Mouse (Mus musculus) limb, embryonic 15.5 days (tissue): ENCODE measurements at regions not wholly inside any gene's neighbourhood (a gene's known extent, or its start where the extent isn't known, plus 50 kb on each side); places are given as distances from the start of the nearest gene placed in this dataset.
A peak's percentile ranks its signal among the peaks of the same experiment; 100 is the strongest.
"Not testable (repeated sequence)": the region's sequence is repeated elsewhere in the genome, so short reads cannot be mapped to it uniquely, and the experiment has no call there.

Experiments
- ATAC-seq: fragments of 200-750 bp; cut with Nextera tagmentation; 2 replicates; pipeline ENCODE4 v1.8.0; 2017; ENCODE audit warnings: low read depth, moderate TSS enrichment; ENCODE audit not compliant: insufficient number of reproducible peaks, low FRiP score, low TSS enrichment
- H3K27ac ChIP-seq: fragments of 300-500 bp; sonication (generic); 2 replicates; pipeline ENCODE4 v1.5.1; 2015; ENCODE audit warnings: moderate library complexity, mild to moderate bottlenecking, inconsistent platforms
- H3K27me3 ChIP-seq: fragments of 300-500 bp; sonication (generic); 2 replicates; pipeline ENCODE4 v1.6.1; 2015; ENCODE audit warnings: inconsistent platforms
- H3K36me3 ChIP-seq: fragments of 300-500 bp; sonication (generic); 2 replicates; pipeline ENCODE4 v1.6.1; 2015; ENCODE audit warnings: inconsistent platforms
- H3K4me1 ChIP-seq: fragments of 300-500 bp; sonication (generic); 2 replicates; pipeline ENCODE4 v1.6.1; 2015; ENCODE audit warnings: inconsistent platforms
- H3K4me2 ChIP-seq: fragments of 300-500 bp; sonication (generic); 2 replicates; pipeline ENCODE4 v1.6.1; 2015; ENCODE audit warnings: mild to moderate bottlenecking, inconsistent platforms
- H3K4me3 ChIP-seq: fragments of 300-500 bp; sonication (generic); 2 replicates; pipeline ENCODE4 v1.5.1; 2015; ENCODE audit warnings: mild to moderate bottlenecking, inconsistent platforms
- H3K9ac ChIP-seq: fragments of 300-500 bp; sonication (generic); 2 replicates; pipeline ENCODE4 v1.6.1; 2015; ENCODE audit warnings: inconsistent platforms
- H3K9me3 ChIP-seq: fragments of 300-500 bp; sonication (generic); 2 replicates; pipeline ENCODE4 v1.6.1; 2016; ENCODE audit warnings: inconsistent platforms
- WGBS: fragments of 180-500 bp; shearing (Covaris S2); methylation state at CpG from one replicate; pipeline ENCODE4 v1.1.7; 2015; 5-methylcytosine and 5-hydroxymethylcytosine counted together

GRCm38 (mm10) chr5:91861440-91862187 lies 101.3 kb downstream of the Rchy1 start:
- Histone ChIP-seq H3K36me3 (no peaks in the 10 kb centered on the region), H3K27me3 (no peaks in the 10 kb centered on the region), H3K4me3 (no peak overlapping the region), H3K9me3 (no peaks in the 10 kb centered on the region), H3K4me2 (no peak overlapping the region), H3K9ac (no peak overlapping the region), H3K27ac (no peak overlapping the region), H3K4me1 (no peaks in the 10 kb centered on the region)
- peak; percentile 44; the same call in 1 of the 2 replicates for ATAC-seq
- 56% methylated on average over 11 of the region's 11 CpGs for WGBS

- no peaks in the 10 kb centered on the region for H3K36me3 ChIP-seq
- ATAC-seq = no peak
- H3K4me1 ChIP-seq = no peaks in the 10 kb centered on the region
- WGBS = 60% methylated on average over 2 of the region's 2 CpGs
- no peak overlapping the region for H3K4me2 ChIP-seq
- no peaks in the 10 kb centered on the region for H3K27me3 ChIP-seq
- H3K9ac ChIP-seq = no peak overlapping the region
- H3K4me3 ChIP-seq = no peak overlapping the region
- no peaks in the 10 kb centered on the region for H3K9me3 ChIP-seq
- no peak overlapping the region for H3K27ac ChIP-seq
These were observed 102.4 kb downstream of the Rchy1 start for GRCm38 (mm10) chr5:91860489-91860888.

DNA sequence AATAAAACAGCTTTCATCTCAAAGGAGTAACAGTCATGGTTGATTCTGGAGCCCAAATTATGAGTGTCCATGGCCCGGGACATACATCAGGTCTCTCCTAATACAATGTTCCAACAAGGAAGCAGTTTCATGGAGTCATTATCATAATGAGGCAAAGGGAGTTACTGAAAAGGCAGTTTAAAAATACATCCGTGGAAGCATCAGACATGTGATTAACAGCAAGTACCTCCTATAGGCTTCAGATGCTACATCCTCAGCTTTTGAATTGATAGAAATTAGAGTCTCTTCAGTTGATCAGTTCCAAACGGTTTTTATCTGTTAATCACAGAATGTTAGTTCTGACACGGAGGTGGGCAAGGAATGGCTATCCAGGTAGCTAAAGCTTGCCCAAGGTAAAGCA lies 110.5 kb downstream of the Rchy1 start:
- H3K27ac ChIP-seq = no peak overlapping the region
- no peak for ATAC-seq
- H3K9ac ChIP-seq = no peak overlapping the region
- H3K4me2 ChIP-seq = no peak overlapping the region
- no peaks in the 10 kb centered on the region for H3K36me3 ChIP-seq
- no peaks in the 10 kb centered on the region for H3K9me3 ChIP-seq
- no peaks in the 10 kb centered on the region for H3K27me3 ChIP-seq
- H3K4me3 ChIP-seq = no peak overlapping the region
- WGBS = 67% methylated on average over 4 of the region's 4 CpGs
- no peaks in the 10 kb centered on the region for H3K4me1 ChIP-seq

DNA sequence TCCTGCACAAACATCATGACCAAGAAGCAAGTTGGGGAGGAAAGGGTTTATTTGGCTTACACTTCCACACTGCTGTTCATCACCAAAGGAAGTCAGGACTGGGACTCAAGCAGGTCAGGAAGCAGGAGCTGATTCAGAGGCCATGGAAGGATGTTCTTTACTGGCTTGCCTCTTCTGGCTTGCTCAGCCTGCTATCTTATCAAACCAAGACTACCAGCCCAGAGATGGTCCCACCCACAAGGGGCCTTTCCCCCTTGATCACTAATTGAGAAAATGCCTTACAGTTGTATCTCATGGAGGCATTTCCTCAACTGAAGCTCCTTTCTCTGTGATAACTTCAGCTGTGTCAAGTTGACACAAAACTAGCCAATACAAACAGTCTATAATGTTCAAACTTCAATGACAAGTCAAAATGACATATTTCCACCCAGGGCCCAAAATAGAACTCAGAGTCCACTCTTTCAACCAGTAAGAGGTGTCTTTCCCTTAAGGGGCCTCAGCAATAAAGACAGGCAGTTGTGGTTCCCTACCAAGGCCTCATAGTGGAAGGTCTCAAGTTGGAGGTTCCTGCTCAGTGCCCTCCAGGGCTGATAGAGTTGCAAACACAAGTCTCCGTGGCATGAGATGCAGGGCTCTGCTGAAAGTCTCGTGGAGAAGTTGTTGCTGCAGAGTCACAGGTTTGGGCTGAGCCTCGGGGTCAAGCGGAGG lies 111.9 kb downstream of the Rchy1 start:
- not testable (repeated sequence) for H3K9me3 ChIP-seq, H3K27me3 ChIP-seq, ATAC-seq, H3K36me3 ChIP-seq, H3K4me3 ChIP-seq, H3K27ac ChIP-seq, H3K9ac ChIP-seq, H3K4me2 ChIP-seq, H3K4me1 ChIP-seq
- WGBS = 85% methylated on average over 4 of the region's 4 CpGs

DNA sequence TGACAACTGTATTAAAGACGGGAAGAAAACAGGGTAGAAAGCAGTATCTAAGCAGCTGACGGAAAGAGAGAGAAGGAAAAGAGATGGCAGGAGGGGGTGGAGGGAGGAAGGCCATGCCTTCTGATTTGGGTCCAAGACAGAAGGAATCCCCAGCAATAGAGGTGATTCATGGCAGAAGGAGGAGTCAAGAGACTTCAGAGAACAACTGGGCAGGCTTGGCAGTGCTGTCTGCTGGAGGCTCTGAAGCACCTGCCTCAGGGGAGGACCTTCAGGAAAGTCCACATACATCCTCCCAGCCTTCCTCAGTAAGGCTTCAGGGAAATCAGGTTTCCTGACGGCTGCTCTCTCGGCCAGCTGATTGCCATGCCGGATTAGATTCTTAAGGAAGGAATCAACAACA lies 112.4 kb downstream of the Rchy1 start:
- Histone ChIP-seq H3K9ac (no peak overlapping the region), H3K4me2 (no peak overlapping the region), H3K36me3 (no peaks in the 10 kb centered on the region), H3K27me3 (no peaks in the 10 kb centered on the region), H3K4me3 (no peak overlapping the region), H3K27ac (no peak overlapping the region), H3K9me3 (no peaks in the 10 kb centered on the region), H3K4me1 (no peaks in the 10 kb centered on the region)
- WGBS = 88% methylated on average over 5 of the region's 5 CpGs
- no peak for ATAC-seq

DNA sequence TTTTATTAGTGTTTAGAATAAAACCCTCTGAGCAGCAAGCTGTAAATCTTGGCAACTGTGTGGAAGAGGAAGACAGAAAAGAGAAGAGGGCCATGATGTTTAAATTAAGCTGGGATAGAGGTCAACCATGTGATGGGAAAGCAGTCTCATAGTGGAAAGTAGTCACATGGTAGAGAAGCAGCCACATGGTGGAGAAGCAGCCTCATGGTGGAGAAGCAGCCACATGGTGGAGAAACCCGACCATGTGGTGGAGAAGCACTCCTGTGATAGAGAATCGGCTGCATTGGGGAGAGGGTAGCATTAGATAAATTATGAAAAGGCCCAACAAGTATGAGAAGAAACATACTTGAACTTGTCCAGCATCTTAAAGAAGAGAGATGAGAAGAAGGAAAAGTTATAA lies 113.3 kb downstream of the Rchy1 start:
- Histone ChIP-seq H3K36me3 (no peaks in the 10 kb centered on the region), H3K4me3 (no peak overlapping the region), H3K9me3 (no peaks in the 10 kb centered on the region), H3K9ac (no peak overlapping the region), H3K4me1 (peaks cover 2% of the 10 kb centered on the region), H3K27ac (no peak overlapping the region), H3K4me2 (no peak overlapping the region), H3K27me3 (no peaks in the 10 kb centered on the region)
- 86% methylated on average over 2 of the region's 2 CpGs for WGBS
- no peak for ATAC-seq

- 32% methylated on average over 4 of the region's 4 CpGs for WGBS
- Histone ChIP-seq H3K4me1 (peaks cover 6% of the 10 kb centered on the region), H3K9me3 (no peaks in the 10 kb centered on the region), H3K4me2 (no peak overlapping the region), H3K9ac (no peak overlapping the region), H3K4me3 (no peak overlapping the region), H3K27me3 (no peaks in the 10 kb centered on the region), H3K27ac (no peak overlapping the region), H3K36me3 (no peaks in the 10 kb centered on the region)
- ATAC-seq = no peak
These were observed 113.8 kb downstream of the Rchy1 start for GRCm38 (mm10) chr5:91849114-91849513.

DNA sequence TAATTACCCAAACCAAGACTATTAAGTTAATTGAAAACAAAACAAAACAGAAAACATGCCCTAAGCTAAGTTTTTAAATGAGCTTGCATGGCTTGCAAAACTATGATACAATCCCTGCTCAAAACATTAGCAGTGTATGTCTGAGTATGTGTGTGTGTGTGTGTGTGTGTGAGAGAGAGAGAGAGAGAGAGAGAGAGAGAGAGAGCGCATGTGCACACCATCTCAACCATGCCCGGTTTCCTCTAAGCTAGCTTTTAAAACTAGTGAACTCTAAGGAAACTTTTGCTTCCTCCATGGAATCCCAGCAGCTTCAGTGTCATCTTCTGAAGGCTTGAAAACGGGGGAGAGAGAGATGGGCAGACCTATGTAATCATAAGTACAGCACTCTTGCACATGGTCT lies 114.3 kb downstream of the Rchy1 start:
- Histone ChIP-seq H3K9ac (no peak overlapping the region), H3K27me3 (no peaks in the 10 kb centered on the region), H3K36me3 (no peaks in the 10 kb centered on the region), H3K27ac (no peak overlapping the region), H3K4me1 (peaks cover 9% of the 10 kb centered on the region), H3K4me3 (no peak overlapping the region), H3K4me2 (no peak overlapping the region), H3K9me3 (no peaks in the 10 kb centered on the region)
- WGBS = 74% methylated on average over 3 of the region's 3 CpGs
- ATAC-seq = no peak

GRCm38 (mm10) chr5:91843044-91843443 lies 119.8 kb downstream of the Rchy1 start:
- Histone ChIP-seq H3K4me3 (no peak overlapping the region), H3K9me3 (no peaks in the 10 kb centered on the region), H3K9ac (no peak overlapping the region), H3K4me1 (peaks cover 13% of the 10 kb centered on the region), H3K27me3 (no peaks in the 10 kb centered on the region), H3K27ac (peak overlapping the region; percentile 78), H3K36me3 (no peaks in the 10 kb centered on the region), H3K4me2 (no peak overlapping the region)
- WGBS = 43% methylated on average over 4 of the region's 4 CpGs
- ATAC-seq = no peak

DNA sequence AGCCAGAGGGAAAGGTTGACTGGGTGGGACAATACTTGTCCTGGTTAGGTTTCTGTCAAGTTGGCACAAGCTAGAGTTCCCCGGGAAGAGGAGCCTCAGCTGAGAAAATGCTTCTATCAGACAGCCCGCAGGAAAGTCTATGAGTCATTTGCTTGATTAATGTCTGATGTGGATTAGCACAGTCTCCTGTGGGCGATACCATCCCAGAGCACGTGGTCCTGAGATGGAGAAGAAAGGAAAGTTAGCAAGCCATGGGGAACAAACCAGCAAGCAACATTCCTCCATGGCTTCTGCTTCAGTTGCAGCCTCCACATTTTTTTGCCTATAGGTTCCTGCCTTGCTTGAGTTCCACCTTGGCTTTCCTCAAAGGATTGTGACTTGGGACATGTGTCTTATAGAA lies 121.8 kb downstream of the Rchy1 start:
- no peak for ATAC-seq
- no peak overlapping the region for H3K9ac ChIP-seq
- no peaks in the 10 kb centered on the region for H3K36me3 ChIP-seq
- no peaks in the 10 kb centered on the region for H3K9me3 ChIP-seq
- H3K27ac ChIP-seq = no peak overlapping the region
- H3K4me3 ChIP-seq = no peak overlapping the region
- peaks cover 13% of the 10 kb centered on the region for H3K4me1 ChIP-seq
- WGBS = 65% methylated on average over 4 of the region's 4 CpGs
- H3K27me3 ChIP-seq = no peaks in the 10 kb centered on the region
- no peak overlapping the region for H3K4me2 ChIP-seq

DNA sequence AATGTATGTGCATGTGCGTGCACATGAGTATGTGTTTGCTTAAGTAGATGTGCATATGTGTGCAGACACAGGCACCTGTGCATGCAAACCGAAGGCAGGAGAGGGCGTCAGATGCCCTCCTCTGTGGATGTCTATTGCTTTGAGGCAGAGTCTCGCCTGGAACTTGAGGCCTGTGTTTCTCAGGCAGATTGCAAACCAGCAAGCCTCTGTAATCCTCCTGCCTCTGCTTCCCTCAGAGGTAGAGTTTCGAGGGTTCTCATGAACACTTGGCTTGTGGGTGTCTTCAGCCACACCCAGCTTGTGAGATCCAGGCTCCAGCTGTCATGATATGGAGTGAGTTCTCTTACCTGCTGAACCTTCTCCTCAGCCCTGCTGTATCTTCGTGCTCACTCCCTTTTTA lies 134.4 kb downstream of the Rchy1 start:
- no peak overlapping the region for H3K9ac ChIP-seq
- no peak overlapping the region for H3K4me3 ChIP-seq
- 80% methylated on average over 6 of the region's 6 CpGs for WGBS
- H3K4me2 ChIP-seq = no peak overlapping the region
- no peak overlapping the region for H3K27ac ChIP-seq
- no peaks in the 10 kb centered on the region for H3K9me3 ChIP-seq
- H3K4me1 ChIP-seq = no peaks in the 10 kb centered on the region
- H3K36me3 ChIP-seq = no peaks in the 10 kb centered on the region
- no peak for ATAC-seq
- H3K27me3 ChIP-seq = no peaks in the 10 kb centered on the region

DNA sequence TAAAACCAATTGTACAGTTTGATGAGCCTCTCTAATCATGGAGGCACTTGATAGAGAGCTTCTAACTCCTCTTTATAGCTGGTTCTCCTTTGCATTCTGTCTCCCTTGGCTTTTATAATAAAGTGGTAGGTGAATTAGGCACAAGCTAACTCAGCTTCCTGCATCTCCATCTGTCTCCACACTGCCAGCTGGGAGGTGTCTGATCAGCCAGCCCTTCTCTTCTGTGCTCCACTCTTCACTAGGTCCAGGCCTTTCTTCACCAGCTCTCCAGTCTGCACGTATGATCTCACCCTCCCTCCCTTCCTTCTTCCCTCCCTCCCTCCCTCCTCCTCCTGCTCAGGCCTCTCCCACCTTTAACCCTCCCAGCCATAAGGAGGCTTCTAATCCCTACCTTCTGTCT lies 136.2 kb downstream of the Rchy1 start:
- no peaks in the 10 kb centered on the region for H3K36me3 ChIP-seq
- 14% methylated on average over 1 of the region's 1 CpGs for WGBS
- H3K4me1 ChIP-seq = no peaks in the 10 kb centered on the region
- no peaks in the 10 kb centered on the region for H3K9me3 ChIP-seq
- no peaks in the 10 kb centered on the region for H3K27me3 ChIP-seq
- H3K9ac ChIP-seq = no peak overlapping the region
- H3K4me3 ChIP-seq = no peak overlapping the region
- no peak for ATAC-seq
- H3K4me2 ChIP-seq = no peak overlapping the region
- no peak overlapping the region for H3K27ac ChIP-seq
